Mouse (Mus musculus) retina, postnatal 1 day (tissue): ENCODE data around the gene Ubp1.

Source experiments
- DNase-seq: peaks from one replicate; pipeline ENCODE4 v3.0.0-alpha.2; 2012

Ubp1 gene

GRCm38 (mm10) chr9:114016402-114016801 is 85.7 kb downstream of the Ubp1 start:
- DNase-seq, result no peak

GRCm38 (mm10) chr9:114019012-114019762 is 88.5 kb downstream of the Ubp1 start:
- DNase-seq, result no peak

GRCm38 (mm10) chr9:114022141-114022540 is 91.4 kb downstream of the Ubp1 start:
- no peak for DNase-seq

- DNase-seq, result no peak
These were observed 94.4 kb downstream of the Ubp1 start for GRCm38 (mm10) chr9:114025182-114025581.

GRCm38 (mm10) chr9:114025846-114026245 is 95.1 kb downstream of the Ubp1 start:
- peak; percentile 34 for DNase-seq

DNA sequence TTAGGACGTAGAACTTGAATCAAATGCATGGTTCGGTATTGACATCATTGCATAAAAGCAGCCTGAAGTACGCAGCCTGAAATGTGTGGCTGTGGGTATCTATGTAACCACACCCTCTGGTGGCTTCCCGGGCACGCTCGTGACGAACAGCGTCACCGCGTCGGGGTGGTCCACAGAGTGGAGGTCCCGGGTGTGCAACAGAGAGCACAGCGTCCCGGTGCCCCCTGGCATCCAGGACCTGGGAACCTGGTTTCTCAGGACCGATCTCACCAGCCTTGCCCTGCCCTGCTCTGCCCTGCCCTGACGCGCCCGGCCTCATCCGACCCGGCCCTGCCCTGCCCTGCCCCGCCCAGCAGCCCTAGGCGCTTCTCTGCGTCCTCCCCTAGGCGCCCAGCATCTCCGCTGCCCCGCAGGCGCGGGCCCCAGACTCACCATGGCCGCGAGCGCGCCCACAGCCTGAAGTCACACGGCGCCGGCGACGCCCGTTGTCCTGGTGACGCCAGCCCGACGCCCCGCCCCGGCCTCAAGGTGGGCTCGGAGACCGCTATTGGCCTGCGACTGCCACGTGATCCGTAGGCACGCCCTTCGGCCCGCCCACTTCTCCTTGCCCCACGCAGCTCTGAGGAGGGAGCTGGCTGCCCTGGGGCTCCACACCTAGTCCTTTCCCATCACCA is 95.7 kb downstream of the Ubp1 start:
- peak; percentile 94 for DNase-seq
